Mouse (Mus musculus) hindbrain, embryonic 12.5 days (tissue): ENCODE data around the gene Neo1. TPM values are rescaled to one million over a fixed set of nuclear protein-coding genes. Genes with fewer than 3 reads are reported as not detected.

Source experiments
- ATAC-seq: fragments of 200-750 bp; cut with Nextera tagmentation; 2 replicates; pipeline ENCODE4 v1.8.0; 2017; ENCODE audit warnings: moderate TSS enrichment; ENCODE audit not compliant: low FRiP score
- H3K27ac ChIP-seq: fragments of 300-500 bp; sonication (generic); 2 replicates; pipeline ENCODE4 v1.5.1; 2016; ENCODE audit warnings: mild to moderate bottlenecking
- H3K27me3 ChIP-seq: fragments of 300-500 bp; sonication (generic); 2 replicates; pipeline ENCODE4 v1.6.1; 2016; ENCODE audit warnings: mild to moderate bottlenecking
- H3K36me3 ChIP-seq: fragments of 300-500 bp; sonication (generic); 2 replicates; pipeline ENCODE4 v1.6.1; 2016; ENCODE audit warnings: mild to moderate bottlenecking
- H3K4me1 ChIP-seq: fragments of 300-500 bp; sonication (generic); 2 replicates; pipeline ENCODE4 v1.6.1; 2016
- H3K4me2 ChIP-seq: fragments of 300-500 bp; sonication (generic); replicated peaks from 2 replicates; pipeline ENCODE4 v1.6.1; 2016; ENCODE audit warnings: mild to moderate bottlenecking
- H3K4me3 ChIP-seq: fragments of 300-500 bp; sonication (generic); 2 replicates; pipeline ENCODE4 v1.5.1; 2016; ENCODE audit warnings: mild to moderate bottlenecking
- H3K9ac ChIP-seq: fragments of 300-500 bp; sonication (generic); 2 replicates; pipeline ENCODE4 v1.6.1; 2016; ENCODE audit warnings: mild to moderate bottlenecking, moderate library complexity
- H3K9me3 ChIP-seq: fragments of 300-500 bp; sonication (generic); replicated peaks from 2 replicates; pipeline ENCODE4 v1.6.1; 2016; ENCODE audit warnings: mild to moderate bottlenecking
- WGBS: fragments of 180-500 bp; shearing (Covaris S2); methylation state at CpG from one replicate; pipeline ENCODE4 v1.1.7; 2016; 5-methylcytosine and 5-hydroxymethylcytosine counted together
- polyA plus RNA-seq: library from polyadenylated mRNA; unstranded; fragments of >200 nt; fragmentation: Nextera tagmentation; extraction: Ambion mirVana; gene quantifications from 2 replicates; pipeline ENCODE4 v1.2.1, GENCODE M21; 2016

Gene Neo1
- polyA plus RNA-seq, 1 experiment from 2014 or later: 62.7 TPM

- Histone ChIP-seq H3K4me1 (no peaks in the 10 kb centered on the region), H3K4me2 (no peak overlapping the region), H3K9ac (no peak overlapping the region), H3K27me3 (no peaks in the 10 kb centered on the region), H3K27ac (no peak overlapping the region), H3K36me3 (peaks cover 60% of the 10 kb centered on the region), H3K4me3 (no peak overlapping the region), H3K9me3 (no peaks in the 10 kb centered on the region)
- 90% methylated on average over 6 of the region's 6 CpGs for WGBS
- ATAC-seq: no peak
Measured at GRCm38 (mm10) chr9:58876946-58877625, 159.2 kb downstream of the Neo1 start.

- H3K27me3 ChIP-seq: no peaks in the 10 kb centered on the region
- no peak for ATAC-seq
- no peak overlapping the region for H3K27ac ChIP-seq
- no peak overlapping the region for H3K4me3 ChIP-seq
- no peak overlapping the region for H3K9ac ChIP-seq
- 92% methylated on average over 6 of the region's 6 CpGs for WGBS
- H3K4me1 ChIP-seq: no peaks in the 10 kb centered on the region
- peaks cover 48% of the 10 kb centered on the region for H3K36me3 ChIP-seq
- no peaks in the 10 kb centered on the region for H3K9me3 ChIP-seq
- no peak overlapping the region for H3K4me2 ChIP-seq
Measured at GRCm38 (mm10) chr9:58875439-58875838, 160.8 kb downstream of the Neo1 start.

- H3K4me2 ChIP-seq: no peak overlapping the region
- no peaks in the 10 kb centered on the region for H3K4me1 ChIP-seq
- H3K9me3 ChIP-seq: no peaks in the 10 kb centered on the region
- H3K27ac ChIP-seq: no peak overlapping the region
- H3K4me3 ChIP-seq: no peak overlapping the region
- H3K36me3 ChIP-seq: peaks cover 40% of the 10 kb centered on the region
- 86% methylated on average over 4 of the region's 4 CpGs for WGBS
- ATAC-seq: no peak
- H3K9ac ChIP-seq: no peak overlapping the region
- H3K27me3 ChIP-seq: no peaks in the 10 kb centered on the region
Measured at GRCm38 (mm10) chr9:58874354-58874753, 161.9 kb downstream of the Neo1 start.

- H3K4me3 ChIP-seq: no peak overlapping the region
- no peak overlapping the region for H3K27ac ChIP-seq
- H3K9me3 ChIP-seq: no peaks in the 10 kb centered on the region
- H3K27me3 ChIP-seq: no peaks in the 10 kb centered on the region
- H3K4me1 ChIP-seq: no peaks in the 10 kb centered on the region
- 54% methylated on average over 10 of the region's 10 CpGs for WGBS
- ATAC-seq: no peak
- peaks cover 38% of the 10 kb centered on the region for H3K36me3 ChIP-seq
- no peak overlapping the region for H3K4me2 ChIP-seq
- no peak overlapping the region for H3K9ac ChIP-seq
Measured at GRCm38 (mm10) chr9:58873541-58874324, 162.5 kb downstream of the Neo1 start.

- Histone ChIP-seq H3K4me3 (no peak overlapping the region), H3K9me3 (no peaks in the 10 kb centered on the region), H3K27me3 (no peaks in the 10 kb centered on the region), H3K4me2 (no peak overlapping the region), H3K27ac (no peak overlapping the region), H3K9ac (no peak overlapping the region), H3K4me1 (no peaks in the 10 kb centered on the region), H3K36me3 (peaks cover 14% of the 10 kb centered on the region; the same call in 1 of the 2 replicates)
- WGBS: 90% methylated on average over 10 of the region's 10 CpGs
- ATAC-seq: no peak
Measured at GRCm38 (mm10) chr9:58871141-58871540, 165.1 kb downstream of the Neo1 start.

- Histone ChIP-seq H3K4me1 (peaks cover 19% of the 10 kb centered on the region), H3K4me3 (no peak overlapping the region), H3K27ac (no peak overlapping the region), H3K36me3 (peaks cover 3% of the 10 kb centered on the region; the same call in 1 of the 2 replicates), H3K27me3 (peaks cover 6% of the 10 kb centered on the region; the same call in 1 of the 2 replicates), H3K9me3 (no peaks in the 10 kb centered on the region), H3K9ac (no peak overlapping the region), H3K4me2 (no peak overlapping the region)
- peak; percentile 62 for ATAC-seq
- WGBS: 19% methylated on average over 7 of the region's 7 CpGs
Measured at GRCm38 (mm10) chr9:58863826-58864225, 172.4 kb downstream of the Neo1 start.

- Histone ChIP-seq H3K4me3 (no peak overlapping the region), H3K9me3 (no peaks in the 10 kb centered on the region), H3K27ac (no peak overlapping the region), H3K36me3 (peaks cover 23% of the 10 kb centered on the region), H3K4me1 (peaks cover 15% of the 10 kb centered on the region), H3K9ac (no peak overlapping the region), H3K27me3 (peaks cover 21% of the 10 kb centered on the region; the same call in 1 of the 2 replicates), H3K4me2 (peak overlapping the region; percentile 48)
- 36% methylated on average over 30 of the region's 30 CpGs for WGBS
- no peak for ATAC-seq
Measured at GRCm38 (mm10) chr9:58859080-58859635, 177.1 kb downstream of the Neo1 start.

GRCm38 (mm10) chr9:58854931-58855330 is 181.3 kb downstream of the Neo1 start:
- 38% methylated on average over 3 of the region's 3 CpGs for WGBS
- no peak overlapping the region for H3K4me2 ChIP-seq
- ATAC-seq: no peak

GRCm38 (mm10) chr9:58849576-58850315 is 186.5 kb downstream of the Neo1 start:
- WGBS: 25% methylated on average over 13 of the region's 13 CpGs
- Histone ChIP-seq H3K4me1 (peaks cover 32% of the 10 kb centered on the region), H3K4me2 (no peak overlapping the region), H3K9ac (no peak overlapping the region), H3K9me3 (no peaks in the 10 kb centered on the region), H3K27ac (peak overlapping the region; percentile 53), H3K4me3 (no peak overlapping the region), H3K36me3 (no peaks in the 10 kb centered on the region), H3K27me3 (no peaks in the 10 kb centered on the region)
- no peak for ATAC-seq

More at GRCm38 (mm10) chr9:58854931-58855330, 181.3 kb downstream of the Neo1 start:
- Histone ChIP-seq H3K36me3 (peaks cover 23% of the 10 kb centered on the region), H3K4me3 (no peak overlapping the region), H3K9me3 (no peaks in the 10 kb centered on the region), H3K27ac (no peak overlapping the region), H3K4me1 (peaks cover 21% of the 10 kb centered on the region), H3K27me3 (peaks cover 21% of the 10 kb centered on the region; the same call in 1 of the 2 replicates), H3K9ac (no peak overlapping the region)

GRCm38 (mm10) chr9:58847676-58848075 is 188.6 kb downstream of the Neo1 start:
- Histone ChIP-seq H3K4me3 (no peak overlapping the region), H3K27ac (no peak overlapping the region), H3K9ac (no peak overlapping the region), H3K9me3 (no peaks in the 10 kb centered on the region), H3K27me3 (no peaks in the 10 kb centered on the region), H3K4me1 (peaks cover 27% of the 10 kb centered on the region), H3K36me3 (no peaks in the 10 kb centered on the region), H3K4me2 (no peak overlapping the region)
- no peak for ATAC-seq
- 76% methylated on average over 7 of the region's 7 CpGs for WGBS

GRCm38 (mm10) chr9:58847008-58847407 is 189.2 kb downstream of the Neo1 start:
- no peaks in the 10 kb centered on the region for H3K9me3 ChIP-seq
- no peak overlapping the region for H3K4me3 ChIP-seq
- peaks cover 27% of the 10 kb centered on the region for H3K4me1 ChIP-seq
- no peaks in the 10 kb centered on the region for H3K27me3 ChIP-seq
- no peaks in the 10 kb centered on the region for H3K36me3 ChIP-seq
- WGBS: 86% methylated on average over 3 of the region's 3 CpGs
- H3K4me2 ChIP-seq: no peak overlapping the region
- H3K27ac ChIP-seq: no peak overlapping the region
- H3K9ac ChIP-seq: no peak overlapping the region
- no peak for ATAC-seq

- H3K27me3 ChIP-seq: no peaks in the 10 kb centered on the region; the same call in 1 of the 2 replicates
- no peak overlapping the region for H3K4me3 ChIP-seq
- no peaks in the 10 kb centered on the region for H3K36me3 ChIP-seq
- no peak overlapping the region for H3K27ac ChIP-seq
- 95% methylated on average over 3 of the region's 3 CpGs for WGBS
- H3K4me1 ChIP-seq: peaks cover 10% of the 10 kb centered on the region
- no peaks in the 10 kb centered on the region for H3K9me3 ChIP-seq
- H3K9ac ChIP-seq: no peak overlapping the region
- H3K4me2 ChIP-seq: no peak overlapping the region
- no peak for ATAC-seq
Measured at GRCm38 (mm10) chr9:58844597-58844996, 191.6 kb downstream of the Neo1 start.
